ENCODE assay signal across 28 mouse cellular contexts in the genomic region with DNA sequence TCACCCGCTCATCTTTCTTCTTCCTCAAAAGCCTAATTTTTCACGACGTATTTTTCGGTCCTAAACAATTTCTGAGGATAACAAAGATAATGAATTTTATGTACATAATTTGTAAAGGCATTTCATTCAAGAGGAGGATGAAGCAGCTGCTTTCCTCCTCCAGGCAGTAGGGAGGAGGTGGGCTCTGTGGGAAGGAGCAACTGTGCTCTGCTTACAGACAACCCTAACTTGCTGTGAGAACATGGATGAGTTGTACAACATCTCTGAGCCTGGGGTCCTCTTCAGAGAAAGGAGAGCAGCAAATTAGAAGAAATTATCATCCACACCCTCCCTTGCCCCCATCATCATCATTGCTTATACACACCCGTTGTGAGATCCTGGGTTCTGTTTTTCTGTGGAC. TPM values are rescaled to one million over a fixed set of nuclear protein-coding genes. Genes with fewer than 3 reads are reported as not detected.
A peak's percentile ranks its signal among the peaks of the same experiment; 100 is the strongest.
DNase-seq lines count a peak whose midpoint lies in the region; ATAC-seq lines count a peak whose summit lies in the region.
"Had no signal": no experiment of that assay in that cellular context is flagged by ENCODE, and none has a peak within 500 bp of the region (broad histone marks: within the 10 kb centered on the region; RNA-seq: fewer than 3 reads in every experiment).

No protein-coding gene starts in this region.

- H3K4me1 ChIP-seq in neural tube, embryonic 14.5 days (ENCODE audit: control insufficient read depth, insufficient read depth, low read length) = no peaks in the 10 kb centered on the region
- H3K4me1 ChIP-seq: embryonic facial prominence, embryonic 10.5 days; embryonic facial prominence, embryonic 13.5 days; heart, embryonic 12.5 days; heart, embryonic 15.5 days had no signal

- H3K9me3 ChIP-seq in neural tube, embryonic 14.5 days (ENCODE audit: control insufficient read depth, low read length) = no peaks in the 10 kb centered on the region
- H3K9me3 ChIP-seq: embryonic facial prominence, embryonic 13.5 days; heart, embryonic 12.5 days; heart, embryonic 15.5 days; hindbrain, embryonic 10.5 days had no signal

- H3K4me2 ChIP-seq in neural tube, embryonic 14.5 days (ENCODE audit: low read depth, low read length) = no peak overlapping the region
- H3K4me2 ChIP-seq: embryonic facial prominence, embryonic 13.5 days; forebrain, embryonic 13.5 days; heart, embryonic 12.5 days; heart, embryonic 15.5 days; hindbrain, embryonic 13.5 days had no signal

- no peaks in the 10 kb centered on the region for H3K27me3 ChIP-seq in neural tube, embryonic 14.5 days (ENCODE audit: control insufficient read depth, insufficient read depth, low read length)
- H3K27me3 ChIP-seq: embryonic facial prominence, embryonic 13.5 days; forebrain, embryonic 13.5 days; heart, embryonic 12.5 days; heart, embryonic 15.5 days; hindbrain, embryonic 13.5 days had no signal

- H3K36me3 ChIP-seq in neural tube, embryonic 14.5 days (ENCODE audit: control insufficient read depth, insufficient read depth, low read length) = no peaks in the 10 kb centered on the region
- H3K36me3 ChIP-seq: embryonic facial prominence, embryonic 13.5 days; heart, embryonic 12.5 days; heart, embryonic 15.5 days; hindbrain, embryonic 13.5 days had no signal

- H3K4me3 ChIP-seq in neural tube, embryonic 14.5 days (ENCODE audit: low read depth, low read length) = no peak overlapping the region
- H3K4me3 ChIP-seq: embryonic facial prominence, embryonic 10.5 days; embryonic facial prominence, embryonic 13.5 days; erythroblast, embryonic 14.5 days; forebrain, embryonic 10.5 days; forebrain, embryonic 13.5 days; heart, embryonic 12.5 days; heart, embryonic 15.5 days; hindbrain, embryonic 10.5 days; hindbrain, embryonic 13.5 days had no signal

- peak; percentile 66 for ATAC-seq in frontal cortex, adult (ENCODE audit: low TSS enrichment)
- ATAC-seq in neural tube, embryonic 14.5 days (ENCODE audit: low read depth) = peak; percentile 24; the same call in 1 of the 2 replicates
- ATAC-seq: activated CD4-positive, CD25-positive, alpha-beta regulatory T cell, adult 4 months; forebrain, embryonic 13.5 days; hindbrain, embryonic 16.5 days had no signal

- H3K9ac ChIP-seq in neural tube, embryonic 14.5 days (replicated peaks; ENCODE audit: low read depth, low read length) = no peak overlapping the region
- H3K9ac ChIP-seq: embryonic facial prominence, embryonic 13.5 days; forebrain, embryonic 13.5 days; heart, embryonic 12.5 days; heart, embryonic 15.5 days; hindbrain, embryonic 13.5 days had no signal

- no peak for DNase-seq in frontal cortex, postnatal 25 days (ENCODE audit: low spot score in 2 of 2)
- DNase-seq in neural tube, embryonic 10.5 days (ENCODE audit: extremely low spot score, low spot score) = no peak
- peak; percentile 43 for DNase-seq in right cerebral cortex, postnatal 25 days
- DNase-seq in right cerebral cortex, postnatal 10 days (ENCODE audit: low spot score in 2 of 2) = no peak
- DNase-seq: adrenal gland, adult 8-10 months; adrenal gland, postnatal 25 days; cerebellum, adult 11-12 months; cerebellum, adult 8-10 months; cerebellum, postnatal 10 days; cerebellum, postnatal 36 days; embryo, embryonic 11 days; gastrocnemius, postnatal 25 days; heart, adult 18-20 months; heart, postnatal 10 days; heart, postnatal 36 days had no signal

- 69% methylated on average over 5 of the region's 5 CpGs for WGBS in neural tube, embryonic 14.5 days

- H3K27ac ChIP-seq in neural tube, embryonic 14.5 days (ENCODE audit: low read depth, low read length) = no peak overlapping the region
- H3K27ac ChIP-seq: embryonic facial prominence, embryonic 10.5 days; embryonic facial prominence, embryonic 13.5 days; forebrain, embryonic 10.5 days; forebrain, embryonic 13.5 days; heart, embryonic 15.5 days; hindbrain, embryonic 10.5 days; hindbrain, embryonic 13.5 days had no signal

RNA-seq across cellular contexts. Expression of a gene that starts 33.8 kb away (rescaled TPM):
- polyA plus RNA-seq in neural tube, embryonic 14.5 days (2014; fragmentation: Nextera tagmentation; extraction: Ambion mirVana) = 18.1 and 22.3 TPM in 2 replicates
- polyA plus RNA-seq: erythroblast, embryonic 14.5 days had no signal
